Mouse (Mus musculus): ENCODE results near the gene Trmt5.
A peak's percentile ranks its signal among the peaks of the same experiment; 100 is the strongest.

Gene Trmt5

DNA sequence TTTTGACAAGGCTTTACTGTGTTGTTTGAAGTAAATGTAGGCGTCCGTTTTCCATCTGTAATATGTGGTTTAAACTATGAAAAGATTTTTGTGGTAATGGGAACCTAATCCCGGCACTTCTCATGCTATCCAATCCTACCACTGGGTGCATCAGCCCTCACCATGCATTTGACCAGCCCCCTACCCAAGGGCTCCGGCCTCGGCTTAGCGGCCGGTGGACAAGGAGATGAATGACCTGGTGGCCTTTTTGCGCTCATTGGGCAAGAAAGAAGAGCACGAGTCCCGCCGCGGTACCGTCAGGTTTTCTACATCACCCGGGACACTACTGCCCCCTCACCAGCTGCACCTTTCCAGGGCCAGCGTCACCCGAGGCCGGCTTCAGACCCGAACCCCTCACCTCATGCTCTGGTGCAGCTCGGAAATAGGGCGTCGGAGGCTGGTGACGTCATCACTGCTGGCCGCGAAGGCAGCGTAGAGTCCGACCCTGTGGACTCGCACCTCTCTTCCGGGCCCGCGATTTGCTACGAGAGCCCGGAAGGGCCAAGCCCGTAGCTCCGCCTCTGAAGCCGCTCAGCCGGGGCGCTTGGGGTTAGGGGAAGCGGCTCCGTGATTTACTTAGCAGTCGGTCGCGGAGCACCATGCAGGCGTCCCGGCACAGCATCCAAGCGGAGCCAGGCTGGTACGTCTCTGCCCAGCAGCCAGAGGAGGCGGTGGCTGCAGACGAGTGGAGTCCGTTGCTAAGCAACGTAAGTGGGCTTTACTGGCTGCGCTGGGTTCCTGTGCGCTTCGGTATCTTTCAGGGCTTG is at the start of gene Trmt5, which contains the start of gene Slc38a6:
Gene Trmt5 (minus strand): TSS at position 424 of the 806 bp plus-strand sequence.
Gene Slc38a6 (plus strand): TSS at position 493 of the 806 bp plus-strand sequence.
- peak; percentile 91 for DNase-seq (ENCODE audit: low spot score)

DNA sequence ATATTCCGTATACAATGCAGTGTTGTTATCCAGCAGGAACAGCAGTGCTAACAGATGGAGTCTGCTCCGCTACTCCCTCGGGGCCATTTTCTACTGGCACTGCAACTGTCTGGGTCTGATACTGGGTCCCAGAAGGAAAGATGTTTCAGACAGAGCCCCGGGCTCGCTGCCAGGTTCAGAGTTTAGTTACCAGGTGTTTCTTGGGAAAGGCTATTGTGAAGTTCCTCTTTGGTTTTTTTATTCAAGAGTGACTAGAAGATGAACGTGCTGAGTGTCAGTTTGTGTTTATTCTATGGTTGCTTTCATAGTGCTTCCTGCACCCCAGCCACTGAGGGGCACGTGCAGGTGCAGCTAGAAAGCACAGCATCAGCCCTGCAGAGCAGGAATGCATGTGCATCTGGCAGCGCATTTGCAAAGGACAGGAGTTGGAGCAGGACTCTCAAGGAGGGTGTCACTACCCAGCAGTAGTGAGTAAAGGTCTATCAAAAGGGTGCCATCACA is 47.6 kb upstream of the Trmt5 start:
- DNase-seq (ENCODE audit: low spot score), result no peak

DNA sequence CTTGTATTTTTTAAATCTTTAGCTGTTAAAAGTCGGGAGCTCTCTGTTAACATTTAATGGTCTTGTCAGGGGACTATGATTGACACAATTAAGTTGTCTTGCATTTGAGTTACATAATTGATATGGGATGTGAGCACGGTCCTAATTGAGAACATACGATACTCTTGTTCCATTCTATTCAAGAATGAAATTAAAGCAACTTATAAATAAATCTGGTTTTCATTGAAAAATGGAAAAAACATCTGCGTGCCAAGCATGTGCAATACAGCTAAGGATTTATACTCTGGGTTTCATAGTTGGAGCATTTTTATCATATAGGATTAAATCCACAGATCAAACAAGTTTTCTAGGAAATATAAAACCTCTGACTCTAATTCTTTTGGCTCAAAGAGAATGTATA is 46.2 kb upstream of the Trmt5 start:
- DNase-seq (ENCODE audit: low spot score), result no peak

DNA sequence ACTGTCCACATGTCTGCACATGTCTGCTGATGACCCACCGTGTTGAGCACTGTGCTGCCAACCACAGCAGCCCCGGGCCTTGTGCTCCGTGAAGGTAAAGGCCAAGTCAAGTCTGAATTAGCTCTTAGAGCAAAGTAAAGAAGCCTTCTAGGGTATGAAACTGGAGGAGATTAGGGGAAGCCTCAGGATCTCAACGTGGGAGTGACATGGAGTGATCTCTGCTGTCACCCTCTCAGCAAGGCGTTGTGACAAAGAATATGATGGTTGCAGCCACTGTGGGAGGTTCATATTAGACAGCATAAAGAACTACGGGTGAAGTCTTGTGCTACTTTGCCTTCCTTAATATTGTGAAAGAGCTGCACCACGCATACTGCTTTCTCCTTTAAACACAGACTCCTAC is 43.7 kb upstream of the Trmt5 start:
- no peak for DNase-seq (ENCODE audit: low spot score)

DNA sequence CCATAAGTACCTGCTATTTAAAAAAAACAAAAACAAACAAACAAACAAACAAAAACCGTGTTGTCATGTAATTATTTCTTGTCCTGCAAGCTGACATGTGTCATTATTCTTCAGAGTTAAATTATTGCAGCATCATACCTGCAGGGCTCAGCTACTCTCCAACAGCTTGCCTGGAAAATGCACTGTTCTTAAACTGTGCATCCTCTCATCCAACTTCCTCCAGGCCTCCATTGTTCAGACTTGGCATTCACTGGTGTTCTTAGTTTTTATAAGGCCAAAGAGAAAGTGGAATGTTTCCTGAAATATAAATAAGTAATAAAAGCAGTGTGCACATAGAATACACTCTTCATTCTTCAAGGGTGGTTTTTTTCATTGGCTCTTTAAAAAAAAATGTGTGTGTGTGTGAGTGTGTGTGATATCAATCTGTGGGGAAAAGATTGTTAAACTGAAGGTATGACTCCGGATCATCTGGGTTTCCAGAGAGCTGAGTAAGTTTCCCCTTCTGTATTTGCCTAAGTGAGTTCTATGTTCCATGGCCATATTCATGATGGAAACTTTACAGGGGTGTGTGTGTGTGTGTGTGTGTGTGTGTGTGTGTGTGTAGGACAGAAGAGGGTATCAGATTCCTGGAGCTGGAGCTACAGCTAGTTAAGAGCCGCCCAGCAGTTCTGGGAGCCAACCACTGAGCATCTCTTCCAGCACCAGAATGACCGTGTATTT is 42.1 kb upstream of the Trmt5 start:
- no peak for DNase-seq (ENCODE audit: low spot score)

DNA sequence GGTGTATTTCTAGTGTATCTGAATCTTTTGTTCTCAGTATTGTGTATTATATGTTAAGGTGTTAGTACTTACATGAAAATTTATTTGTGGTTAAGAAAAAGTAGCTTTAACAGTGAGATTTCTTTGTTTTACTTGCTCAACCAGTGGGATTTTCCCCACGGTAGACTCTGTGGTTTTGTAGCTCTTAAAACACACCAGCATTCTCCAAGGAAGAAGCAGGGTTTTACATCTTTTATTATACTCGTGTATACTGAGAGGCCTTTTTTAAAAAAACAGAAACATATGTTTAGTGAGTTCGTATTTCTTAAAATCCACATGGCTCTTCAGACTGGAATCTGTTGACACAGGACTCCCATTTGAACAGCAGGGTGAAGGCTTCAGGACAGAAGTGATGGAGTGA is 40.9 kb upstream of the Trmt5 start:
- DNase-seq (ENCODE audit: low spot score), result no peak

DNA sequence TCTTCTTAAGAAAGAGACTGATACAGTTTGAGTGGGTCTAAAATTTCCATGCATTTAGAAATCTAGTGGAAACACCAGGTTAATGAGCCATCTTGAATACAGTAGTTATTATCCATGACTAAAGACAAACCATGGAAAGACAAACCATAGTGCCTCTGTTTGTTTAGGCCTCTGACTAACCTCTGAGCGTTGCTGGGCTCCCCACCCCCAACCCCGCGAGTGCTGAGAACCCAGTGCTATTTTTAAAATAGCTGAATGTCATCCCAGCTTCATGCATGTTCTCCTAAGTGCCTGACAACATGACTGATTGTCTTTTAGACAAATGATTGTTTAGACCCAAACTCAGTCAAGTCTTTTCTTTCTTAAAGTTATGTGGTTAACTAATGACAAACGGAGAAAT is 39.1 kb upstream of the Trmt5 start:
- no peak for DNase-seq (ENCODE audit: low spot score)

DNA sequence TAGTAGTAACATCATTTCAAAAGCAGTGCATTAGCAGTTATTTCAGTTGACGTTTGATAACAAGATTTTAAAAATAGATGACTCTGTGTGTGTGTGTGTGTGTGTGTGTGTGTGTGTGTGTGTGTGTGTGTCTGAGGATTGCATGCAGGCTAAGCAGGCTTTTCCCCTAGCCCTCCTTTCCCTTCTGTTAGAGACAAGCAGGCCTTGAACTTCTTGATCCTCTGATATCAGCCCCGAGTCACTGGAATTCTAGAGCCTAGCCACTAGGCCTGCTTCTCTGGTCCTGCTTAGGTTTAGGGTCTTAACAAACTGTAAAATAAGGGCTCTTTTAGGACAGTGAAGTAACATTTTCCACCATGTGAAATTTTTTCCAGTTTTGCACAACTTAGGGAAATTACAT is 38.7 kb upstream of the Trmt5 start:
- DNase-seq (ENCODE audit: low spot score), result no peak

DNA sequence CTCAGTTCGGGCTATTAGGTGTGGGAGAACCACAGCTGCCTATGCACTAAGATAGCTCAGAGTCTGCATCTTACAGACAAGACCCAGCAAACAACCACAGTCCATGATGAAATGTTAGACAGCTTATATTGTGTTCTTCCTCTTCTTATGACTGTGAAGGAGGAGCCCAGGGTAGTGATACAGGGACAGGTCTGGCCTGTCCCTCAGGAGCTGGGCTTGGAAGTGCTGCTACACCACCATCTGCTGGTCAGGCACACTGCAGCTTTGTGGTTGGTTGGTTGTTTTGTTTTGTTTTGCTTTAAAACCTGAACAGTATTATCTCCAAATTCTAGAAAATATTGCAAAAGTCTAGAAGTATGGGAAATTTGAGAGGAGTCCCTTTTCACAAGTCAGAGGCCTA is 38.2 kb upstream of the Trmt5 start:
- DNase-seq (ENCODE audit: low spot score), result peak; percentile 21

DNA sequence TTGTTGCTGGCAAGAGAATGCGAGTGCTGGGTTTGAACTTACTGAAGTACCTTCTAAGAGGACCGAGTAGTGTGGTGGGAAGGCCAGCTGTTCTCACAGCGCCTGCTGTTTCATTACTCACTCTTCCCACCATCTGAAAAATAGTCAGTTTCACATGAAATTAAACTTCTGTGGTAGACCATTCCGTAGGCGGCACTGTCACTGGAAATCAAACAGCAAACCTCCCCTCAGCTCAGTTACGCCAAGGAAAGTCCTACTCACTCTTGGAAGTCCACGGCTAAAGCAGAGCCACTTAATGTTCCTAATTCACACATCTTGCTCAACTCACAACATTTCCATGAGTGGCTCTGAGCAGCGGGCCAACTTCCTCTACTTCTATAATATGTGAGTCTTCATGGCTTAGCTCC is 37.7 kb upstream of the Trmt5 start:
- no peak for DNase-seq (ENCODE audit: low spot score)

DNA sequence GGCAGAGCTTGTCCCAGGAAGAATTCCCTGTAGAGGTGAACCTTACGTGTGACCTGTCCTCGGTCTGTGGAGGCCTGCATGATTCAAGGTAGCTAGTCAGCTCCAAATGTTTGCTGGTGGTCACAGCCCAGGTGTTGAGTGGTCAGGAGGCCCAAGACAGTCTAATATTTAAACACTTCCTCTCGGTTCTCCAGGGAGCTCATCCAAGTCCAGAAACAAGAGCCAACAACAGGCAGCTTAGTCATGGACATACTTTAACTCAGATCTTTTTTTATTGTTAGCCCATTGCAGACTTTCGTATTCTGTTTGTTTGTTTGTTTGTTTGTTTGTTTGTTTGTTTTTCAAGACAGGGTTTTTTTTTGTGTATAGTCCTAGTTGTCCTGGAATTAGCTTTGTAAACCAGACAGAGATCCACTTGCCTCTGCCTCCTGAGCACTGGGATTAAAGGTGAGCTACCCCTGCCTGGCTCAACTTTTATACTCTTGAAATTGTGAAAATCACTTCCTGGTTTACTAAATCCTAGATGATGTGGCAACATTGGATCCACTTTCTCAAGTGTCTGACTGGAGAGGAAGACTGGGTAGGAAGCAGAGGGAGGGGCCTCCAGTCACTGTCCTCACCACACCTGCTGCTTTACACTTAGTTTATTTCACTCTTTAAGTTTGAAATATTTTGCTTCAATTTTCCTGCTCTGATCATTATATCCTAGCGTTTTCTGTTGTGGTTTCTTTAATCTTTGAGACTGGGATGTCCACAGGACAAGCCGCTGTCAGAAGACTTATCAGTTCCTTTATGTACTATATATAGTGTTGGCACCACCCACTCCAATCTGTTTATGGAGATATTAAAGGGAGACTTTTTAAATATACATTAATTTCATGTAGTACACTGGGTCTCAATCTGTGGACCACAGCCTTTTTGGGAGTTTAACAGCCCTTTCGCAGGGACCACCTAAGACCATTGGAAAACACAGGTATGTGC is 31.5 kb upstream of the Trmt5 start:
- no peak for DNase-seq (ENCODE audit: low spot score)

DNA sequence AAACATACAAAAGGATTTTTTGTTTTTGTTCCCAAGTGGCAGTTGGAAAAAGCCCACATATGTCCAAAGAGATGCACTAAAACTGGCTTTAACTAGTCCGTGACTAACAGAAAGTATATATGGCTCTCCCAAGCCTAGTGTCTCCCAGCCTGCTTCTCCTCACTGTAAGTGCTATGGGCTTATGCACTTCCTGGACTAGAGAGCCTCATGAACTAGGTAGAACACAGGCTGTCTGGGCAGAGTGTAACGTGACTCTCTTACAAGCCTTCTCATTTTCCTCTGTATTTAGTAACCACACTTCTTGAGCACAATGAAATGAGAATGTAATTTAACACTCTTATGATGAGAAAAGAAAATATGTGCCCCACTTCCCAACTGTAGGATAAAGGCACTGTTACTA is 22.2 kb upstream of the Trmt5 start:
- no peak for DNase-seq (ENCODE audit: low spot score)

DNA sequence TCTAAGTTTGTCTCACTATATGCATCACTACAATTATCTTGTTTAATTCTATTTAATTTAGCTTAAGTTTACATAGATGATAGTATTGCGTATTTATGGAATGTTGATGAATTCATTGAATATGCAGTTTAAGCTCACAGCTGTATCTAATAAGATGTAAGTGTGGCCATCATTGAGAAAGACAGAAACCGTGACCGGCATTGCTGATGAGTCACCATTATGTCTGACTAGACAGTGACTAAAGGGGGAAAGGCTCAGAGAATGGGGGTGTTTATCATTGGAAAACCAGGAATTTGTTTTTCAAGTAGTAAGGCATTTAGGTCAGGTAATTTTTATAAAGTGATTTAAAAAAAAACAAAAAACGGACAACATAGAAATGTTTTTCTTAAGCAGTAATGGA is 21.2 kb upstream of the Trmt5 start:
- DNase-seq (ENCODE audit: low spot score), result no peak

DNA sequence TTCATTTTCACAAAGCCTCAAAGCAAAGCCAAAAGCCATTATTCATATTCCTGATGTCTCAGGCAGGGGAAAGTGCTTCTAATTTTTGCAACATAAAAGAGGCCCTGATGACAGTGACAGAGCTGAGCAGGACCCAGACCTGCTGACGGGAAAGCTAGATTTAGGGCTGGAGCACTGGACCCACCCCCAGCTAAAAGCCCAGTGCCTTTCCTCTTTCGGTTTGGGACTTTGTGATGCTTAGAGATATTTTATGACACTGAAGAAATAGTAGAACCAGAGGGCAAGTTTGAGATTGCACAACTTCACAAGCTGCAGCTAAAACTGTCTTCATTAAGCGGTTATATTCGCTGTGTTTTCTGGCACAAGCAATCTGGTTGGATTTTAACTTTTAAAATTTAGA is 18.1 kb upstream of the Trmt5 start:
- no peak for DNase-seq (ENCODE audit: low spot score)

DNA sequence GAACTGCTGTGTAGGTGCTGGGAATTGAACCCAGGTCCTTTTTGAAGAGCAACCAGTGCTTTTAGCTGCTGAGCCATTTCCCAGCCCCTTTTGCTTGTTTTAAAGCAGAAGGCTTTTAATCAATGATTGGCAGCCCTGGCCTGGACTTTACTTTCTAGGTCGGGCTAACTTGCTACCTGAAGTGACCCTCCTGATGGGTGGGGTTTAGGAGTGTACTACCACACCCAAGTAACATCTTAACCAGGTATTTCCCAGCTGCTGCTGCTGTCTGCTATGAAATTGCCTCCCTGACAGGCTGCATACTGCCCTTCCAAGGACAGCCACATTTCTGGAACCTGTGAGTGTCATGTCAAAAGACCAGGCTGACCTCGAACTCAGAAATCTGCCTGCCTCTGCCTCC is 14.0 kb upstream of the Trmt5 start:
- no peak for DNase-seq (ENCODE audit: low spot score)

DNA sequence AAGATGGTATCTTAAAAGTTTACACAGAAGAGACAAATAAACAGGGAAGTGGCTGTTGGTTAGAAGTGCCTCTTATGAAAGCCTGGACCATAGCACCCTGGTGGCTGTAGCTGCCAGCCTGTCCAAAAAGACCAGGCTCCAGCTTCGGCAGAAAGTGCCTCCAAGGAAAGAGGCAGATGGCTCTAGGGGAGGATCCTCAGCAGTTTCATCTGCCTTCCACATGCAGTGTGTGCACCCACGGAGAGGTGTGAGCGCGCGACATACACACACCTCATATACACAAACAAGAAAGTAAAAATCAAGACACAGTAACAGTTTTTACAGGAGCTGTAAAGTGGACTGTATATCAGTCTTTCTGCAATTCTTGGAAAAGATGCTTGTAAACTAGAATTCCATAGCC is 12.1 kb upstream of the Trmt5 start:
- no peak for DNase-seq (ENCODE audit: low spot score)

DNA sequence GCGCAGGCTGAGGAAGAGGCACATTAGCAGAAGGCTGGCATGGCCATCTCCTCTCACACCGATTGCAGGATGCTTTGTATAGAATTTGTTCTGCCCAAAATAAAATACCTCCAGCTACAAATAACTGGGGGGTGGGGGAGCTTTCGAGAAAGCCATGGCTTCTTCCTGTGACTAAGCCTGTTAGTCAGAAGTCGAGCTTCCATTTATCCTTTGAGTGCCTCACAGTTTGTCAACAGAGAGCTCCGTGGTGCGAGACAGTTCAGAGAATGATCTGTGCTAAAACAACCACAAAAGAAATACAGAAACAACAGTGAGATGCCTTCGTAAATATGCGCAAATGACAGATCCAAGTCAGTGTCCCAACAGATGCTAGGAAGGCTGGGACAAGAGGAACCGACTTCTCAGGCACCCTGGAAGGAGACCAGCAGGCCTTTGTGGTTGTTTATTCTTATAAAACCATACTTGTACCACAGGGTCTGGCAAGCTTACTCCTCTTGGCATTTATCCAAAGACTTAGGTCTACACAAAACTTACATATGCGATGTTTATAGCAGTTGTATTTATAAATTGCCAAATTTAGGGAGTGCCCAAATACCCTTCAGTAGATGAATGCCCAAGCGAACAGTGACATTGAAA is 9.1 kb upstream of the Trmt5 start:
- no peak for DNase-seq (ENCODE audit: low spot score)

DNA sequence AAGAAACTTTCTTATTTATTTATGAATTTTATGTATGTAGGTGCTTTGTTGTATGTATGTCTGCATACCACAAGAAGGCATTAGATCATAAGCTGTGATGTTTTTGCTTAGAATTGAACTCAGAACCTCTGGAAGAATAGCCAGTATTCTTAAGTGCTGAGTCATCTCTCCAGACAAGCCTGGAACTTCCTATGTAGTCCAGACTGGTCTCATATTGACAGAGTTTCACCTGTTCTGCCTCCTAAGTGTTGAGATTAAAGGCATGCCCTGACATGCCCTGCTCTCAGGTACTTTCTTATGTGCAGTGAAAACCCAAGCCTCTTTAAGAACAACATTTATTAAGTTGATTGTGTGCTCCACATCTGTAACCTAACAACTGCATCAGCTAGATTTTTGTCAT is 8.4 kb upstream of the Trmt5 start:
- no peak for DNase-seq (ENCODE audit: low spot score)

DNA sequence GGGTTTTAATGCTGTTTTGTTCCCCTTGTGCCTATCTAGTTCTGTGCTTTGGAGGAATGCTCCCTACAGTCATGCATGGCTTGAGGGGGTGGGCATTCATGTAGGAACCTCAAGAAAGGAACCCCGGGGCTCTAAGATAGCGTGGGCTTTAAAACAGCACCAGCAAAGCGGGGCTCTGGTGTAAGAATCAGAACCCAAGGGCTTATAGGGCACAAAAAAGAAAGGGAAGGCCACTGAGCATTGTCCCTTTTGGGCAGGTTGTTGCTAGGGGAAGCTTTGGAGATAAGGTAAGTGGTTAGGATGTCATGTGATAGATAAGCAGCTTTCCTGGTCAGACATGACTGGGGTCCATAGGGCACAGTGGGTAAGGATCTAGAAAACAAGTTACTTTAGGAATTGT is 2.1 kb upstream of the Trmt5 start:
- DNase-seq (ENCODE audit: low spot score), result no peak

DNA sequence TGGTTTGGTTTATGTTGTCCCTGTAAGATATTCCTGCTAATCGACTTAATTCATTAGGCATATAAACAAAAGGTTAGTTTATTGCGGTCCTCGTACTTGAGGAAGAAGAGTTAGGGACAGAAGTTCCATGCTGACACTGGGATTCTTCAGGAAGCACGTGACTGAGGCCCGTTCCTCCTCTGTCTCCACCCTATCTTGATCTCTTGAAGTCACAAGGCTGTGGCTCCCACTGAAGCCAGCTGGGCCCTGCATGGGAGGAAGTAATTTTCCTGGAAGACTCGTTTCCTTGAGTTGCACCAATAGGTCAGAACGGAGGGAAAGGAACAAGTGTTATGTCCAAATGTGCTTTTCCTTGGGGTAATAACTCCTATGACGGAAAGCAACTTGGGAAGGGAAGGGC is 1.1 kb upstream of the Trmt5 start:
- DNase-seq (ENCODE audit: low spot score), result no peak

DNA sequence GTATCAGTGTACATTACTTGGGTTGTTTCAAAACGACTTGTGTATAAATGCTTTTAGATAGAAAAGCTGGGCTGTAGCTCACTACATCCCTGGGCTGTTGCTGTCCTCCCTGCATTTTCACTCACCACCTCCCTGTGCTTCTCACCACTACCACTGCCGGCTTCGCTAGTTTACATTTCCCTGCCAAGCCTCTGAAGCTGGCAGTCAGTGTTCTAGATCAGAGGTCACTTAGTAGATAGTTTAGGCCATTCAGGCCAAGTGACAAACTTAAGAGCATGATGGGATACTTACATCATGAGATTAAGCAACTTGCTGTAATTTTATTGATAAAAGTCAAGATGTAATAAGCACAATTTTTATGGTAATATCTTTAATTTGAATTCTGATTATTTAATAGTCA is 11.6 kb downstream of the Trmt5 start:
- DNase-seq (ENCODE audit: low spot score), result no peak

DNA sequence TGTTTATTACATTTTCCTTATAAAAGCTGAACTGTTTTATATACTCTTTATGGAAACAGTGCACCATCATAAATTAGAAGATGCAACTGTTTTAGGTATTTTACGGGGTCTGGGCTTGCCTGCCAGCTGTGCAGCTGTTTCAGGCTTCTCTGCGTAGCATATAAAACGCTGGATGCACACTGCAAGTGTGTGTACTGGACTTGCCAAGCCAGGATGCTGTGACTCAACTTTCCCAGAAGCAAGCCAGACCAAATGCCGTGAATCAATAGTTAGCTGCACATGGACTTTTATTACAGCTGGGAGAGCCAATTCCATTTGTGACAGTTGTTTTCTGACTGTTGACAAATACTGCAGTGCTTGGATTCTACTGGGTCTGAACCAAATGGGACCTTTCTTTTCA is 16.6 kb downstream of the Trmt5 start:
- no peak for DNase-seq (ENCODE audit: low spot score)

Measured in ovary, postnatal 36 days (tissue).